Mouse (Mus musculus): ENCODE results near the gene Prdm16. TPM values are rescaled to one million over a fixed set of nuclear protein-coding genes. Genes with fewer than 3 reads are reported as not detected.
A peak's percentile ranks its signal among the peaks of the same experiment; 100 is the strongest.

Prdm16 gene
- total RNA-seq, 2 experiments from 2014 or later: 1.4 to 3.7 TPM

DNA sequence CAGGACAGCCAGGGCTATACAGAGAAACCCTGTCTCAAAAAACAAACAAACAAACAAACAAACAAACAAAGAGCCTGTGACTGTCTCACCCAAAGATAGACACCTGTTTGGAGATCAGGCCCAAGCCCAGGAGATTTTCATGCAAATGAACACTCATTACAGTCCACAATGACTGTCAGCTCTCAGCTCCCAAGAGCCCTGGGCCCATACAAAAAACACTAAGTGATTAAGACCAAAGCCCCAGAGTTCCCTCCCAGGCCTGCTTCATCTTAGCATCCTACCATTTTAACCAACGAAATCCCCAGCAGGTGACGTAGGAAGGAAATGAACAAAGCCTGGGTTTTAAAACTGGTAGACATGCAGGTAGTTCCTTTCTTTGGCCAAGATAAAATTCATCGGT lies 275.8 kb downstream of the Prdm16 start:
- no peak for ATAC-seq (replicated peaks; ENCODE audit: poor library complexity, severe bottlenecking)

DNA sequence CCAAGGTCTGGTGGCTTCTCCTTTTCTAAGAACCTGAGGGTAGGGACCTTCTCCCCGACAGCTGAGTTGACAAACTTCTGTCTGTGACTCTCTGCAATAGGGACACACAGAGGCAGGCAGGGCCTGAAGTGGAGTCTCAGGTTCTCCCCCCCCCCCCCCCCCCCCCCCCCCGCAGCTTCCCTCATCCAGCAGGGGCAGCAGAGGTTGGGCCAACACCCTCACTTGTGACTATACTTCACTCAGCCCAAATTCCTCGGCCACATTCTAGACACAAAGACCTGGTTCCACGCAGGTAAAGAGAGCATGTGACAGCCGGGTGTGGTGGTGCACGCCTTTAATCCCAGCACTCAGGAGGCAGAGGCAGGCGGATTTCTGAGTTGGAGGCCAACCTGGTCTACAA lies 276.2 kb downstream of the Prdm16 start:
- no peak for ATAC-seq (replicated peaks; ENCODE audit: poor library complexity, severe bottlenecking)

DNA sequence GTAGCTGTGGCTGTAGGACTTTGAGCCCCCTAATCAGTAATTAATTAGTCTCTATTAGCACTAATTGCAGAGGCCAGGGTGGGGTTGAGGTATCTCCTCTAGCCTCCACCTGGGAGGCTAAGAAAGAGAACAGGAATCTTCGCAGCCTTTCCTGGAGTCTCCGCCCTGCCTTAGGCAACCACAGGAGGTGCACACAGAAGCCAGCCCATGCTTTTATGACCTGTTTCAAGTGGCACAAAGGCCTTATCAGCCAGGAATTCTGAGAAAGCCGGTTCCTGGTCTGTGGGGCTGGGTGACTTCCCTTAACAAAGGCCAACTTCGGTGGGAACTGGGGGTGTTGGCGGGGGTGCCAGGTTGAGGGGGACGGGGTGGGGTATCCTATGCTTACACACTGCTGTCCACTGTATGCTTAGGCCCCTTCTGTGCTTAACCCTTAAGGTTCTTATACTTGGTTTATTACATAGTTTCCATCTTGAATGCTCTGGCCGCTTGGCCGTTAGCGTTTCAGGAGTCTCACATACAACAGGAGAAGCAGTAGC lies 276.8 kb downstream of the Prdm16 start:
- ATAC-seq (replicated peaks; ENCODE audit: poor library complexity, severe bottlenecking): no peak

DNA sequence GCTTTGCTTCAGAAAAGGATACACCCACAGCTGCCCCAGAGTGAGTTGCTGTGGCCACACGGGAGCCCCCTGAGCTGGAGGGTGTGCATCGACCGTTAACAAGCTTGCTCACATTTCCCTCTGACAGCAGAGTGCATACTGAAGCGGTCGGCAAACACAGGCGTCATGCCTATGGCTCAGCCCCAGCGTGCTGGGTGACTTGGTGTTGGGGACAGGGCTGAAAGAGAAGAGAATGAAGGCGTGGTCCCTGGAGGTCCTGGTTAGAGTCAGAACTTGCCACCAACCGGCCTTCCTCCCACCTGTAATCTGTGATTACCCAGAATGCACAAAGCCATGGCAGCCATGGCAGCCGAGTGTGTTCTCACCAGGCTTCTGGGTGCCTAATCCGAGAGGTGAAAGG lies 277.9 kb downstream of the Prdm16 start:
- no peak for ATAC-seq (replicated peaks; ENCODE audit: poor library complexity, severe bottlenecking)

DNA sequence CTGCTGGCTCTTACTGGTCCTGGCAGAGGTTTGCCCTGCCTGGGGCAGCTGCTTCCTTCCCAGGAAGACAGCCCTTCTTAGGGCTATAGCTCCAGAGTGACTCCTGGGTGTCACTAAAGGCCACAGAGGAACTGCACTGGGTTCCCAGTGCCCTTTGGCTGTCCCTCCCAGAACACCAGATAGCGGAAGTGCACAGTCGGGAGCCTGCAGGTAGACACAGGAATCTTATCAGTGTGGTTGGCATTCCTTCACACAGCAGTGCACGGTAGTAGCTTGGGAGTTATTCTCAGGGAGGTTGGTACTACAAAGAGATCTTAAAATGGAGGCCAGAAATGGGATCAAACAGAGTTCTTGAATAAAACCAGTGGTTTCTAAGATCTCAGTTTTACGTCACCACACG lies 278.3 kb downstream of the Prdm16 start:
- ATAC-seq (replicated peaks; ENCODE audit: poor library complexity, severe bottlenecking): no peak

DNA sequence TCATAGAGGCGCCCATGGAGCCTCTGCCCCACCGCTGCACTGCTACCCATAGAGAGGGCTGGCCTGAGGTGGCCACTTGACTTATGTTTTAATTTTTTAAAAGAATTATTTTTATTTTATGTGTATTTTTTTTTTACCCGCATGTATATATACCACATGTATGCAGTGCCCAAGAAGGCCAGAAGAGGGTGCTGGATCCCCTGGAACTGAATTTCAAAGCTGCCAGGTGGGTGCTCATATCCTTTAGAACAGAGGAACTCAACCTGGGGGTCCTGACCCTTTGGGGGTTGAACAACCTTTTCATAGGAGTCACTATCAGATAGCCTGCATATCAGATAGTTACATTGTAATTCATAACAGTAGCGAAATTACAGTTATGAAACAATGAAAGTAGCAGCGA lies 281.3 kb downstream of the Prdm16 start:
- ATAC-seq (replicated peaks; ENCODE audit: poor library complexity, severe bottlenecking): no peak

DNA sequence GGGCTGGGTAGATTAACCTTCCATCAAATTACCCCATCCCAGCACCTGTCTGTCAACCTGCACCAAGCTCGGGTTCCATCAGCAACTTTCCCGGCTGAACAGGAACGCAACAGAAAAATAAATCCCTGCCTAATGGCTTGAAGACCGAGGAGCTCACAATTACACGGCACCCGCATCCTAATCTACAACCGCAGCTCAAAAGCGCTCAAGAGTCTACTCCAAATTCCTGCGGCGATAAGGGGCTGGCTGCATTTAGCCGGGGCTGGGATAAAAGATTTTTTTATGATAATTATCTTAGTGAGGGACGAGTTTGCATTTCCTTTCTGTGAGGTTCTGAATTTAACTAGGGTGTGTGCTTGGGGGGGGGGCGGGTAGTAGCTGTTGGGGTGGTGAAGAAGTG lies 284.4 kb downstream of the Prdm16 start:
- no peak for ATAC-seq (replicated peaks; ENCODE audit: poor library complexity, severe bottlenecking)

DNA sequence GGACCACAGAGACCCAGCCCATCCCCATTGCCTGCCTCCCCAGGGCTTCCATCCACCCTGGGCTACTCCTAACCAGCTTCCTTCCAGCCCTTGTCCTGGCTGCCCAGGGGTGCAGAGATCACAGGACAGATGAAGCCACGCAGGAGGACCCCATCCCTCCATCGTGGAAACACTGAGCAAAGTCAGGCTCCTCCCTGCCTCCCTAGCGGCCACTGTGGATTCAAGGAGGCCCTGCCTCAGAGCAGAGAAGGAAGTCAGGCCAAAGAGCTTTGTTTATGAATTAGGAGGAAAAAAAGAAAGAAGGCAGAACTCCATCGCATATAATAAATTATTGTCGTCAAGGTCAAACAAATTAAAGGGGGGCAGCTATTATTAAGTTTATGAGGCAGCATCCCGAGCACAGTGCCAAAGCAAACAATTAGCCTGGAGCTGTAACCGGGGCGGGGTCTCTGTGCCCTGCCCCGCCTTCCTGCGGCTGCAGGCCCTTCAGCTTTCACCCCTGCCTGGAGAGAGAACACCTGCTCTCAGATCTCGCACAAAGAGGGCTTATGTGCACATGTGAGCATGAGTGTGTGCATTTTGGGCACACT lies 288.4 kb downstream of the Prdm16 start:
- no peak for ATAC-seq (replicated peaks; ENCODE audit: poor library complexity, severe bottlenecking)

DNA sequence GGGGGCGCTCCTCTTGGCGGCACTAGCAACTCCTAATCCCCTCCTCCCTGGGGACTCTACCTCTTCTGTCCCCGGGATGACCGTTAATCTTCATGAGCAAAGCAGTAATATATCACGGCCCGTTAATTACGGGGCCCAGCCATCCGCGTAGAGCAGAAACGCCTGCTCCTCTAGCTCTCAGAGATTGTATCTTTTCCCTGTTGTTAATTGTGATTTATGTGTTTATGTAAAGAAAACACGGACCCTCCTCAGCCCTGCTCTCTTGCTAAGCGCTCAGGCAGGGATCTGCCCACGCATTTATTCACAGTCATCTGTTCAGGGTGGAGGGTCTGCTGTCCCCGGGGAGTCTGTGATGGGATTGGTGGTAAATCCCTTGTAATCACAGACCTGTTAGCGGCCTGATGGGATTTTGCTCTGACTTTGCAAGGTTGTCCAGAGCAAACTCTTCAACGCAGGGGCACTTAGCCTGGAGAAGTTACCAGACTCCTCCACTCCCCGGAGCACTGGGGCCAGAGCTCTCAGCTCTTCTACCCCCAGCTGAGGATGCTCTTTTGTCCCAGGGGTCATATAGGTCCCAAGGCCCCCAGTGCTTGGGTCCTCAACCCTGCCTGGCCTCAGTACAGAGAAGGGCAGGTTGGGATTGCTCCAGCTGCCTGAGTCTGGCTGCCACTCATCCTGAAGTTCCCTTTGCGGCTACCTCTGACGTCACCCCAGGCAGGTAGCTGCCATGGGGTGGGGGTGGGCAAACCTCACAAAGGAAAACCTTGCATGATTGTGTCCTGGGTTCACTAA lies 289.7 kb downstream of the Prdm16 start:
- no peak for ATAC-seq (replicated peaks; ENCODE audit: poor library complexity, severe bottlenecking)

DNA sequence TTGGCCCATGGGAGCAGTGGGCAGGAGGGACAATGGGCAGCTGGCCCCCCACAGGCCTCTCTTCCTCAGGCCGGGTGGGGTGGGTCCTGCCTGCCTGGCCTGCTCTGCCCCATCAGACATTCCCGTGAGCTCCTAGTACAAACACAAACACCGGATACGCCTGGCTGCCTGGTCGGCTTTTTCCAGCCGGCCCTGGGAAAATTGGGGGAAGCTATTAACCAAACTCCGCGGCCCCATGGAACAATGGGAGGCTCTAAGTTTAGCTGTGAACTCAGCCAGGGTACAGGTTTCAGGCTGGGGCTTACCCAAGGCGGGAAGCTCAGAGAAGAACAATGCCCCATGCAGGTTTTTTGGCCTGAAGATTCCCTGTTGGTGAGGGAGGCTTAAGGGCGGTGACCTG lies 300.0 kb downstream of the Prdm16 start:
- no peak for ATAC-seq (replicated peaks; ENCODE audit: poor library complexity, severe bottlenecking)

DNA sequence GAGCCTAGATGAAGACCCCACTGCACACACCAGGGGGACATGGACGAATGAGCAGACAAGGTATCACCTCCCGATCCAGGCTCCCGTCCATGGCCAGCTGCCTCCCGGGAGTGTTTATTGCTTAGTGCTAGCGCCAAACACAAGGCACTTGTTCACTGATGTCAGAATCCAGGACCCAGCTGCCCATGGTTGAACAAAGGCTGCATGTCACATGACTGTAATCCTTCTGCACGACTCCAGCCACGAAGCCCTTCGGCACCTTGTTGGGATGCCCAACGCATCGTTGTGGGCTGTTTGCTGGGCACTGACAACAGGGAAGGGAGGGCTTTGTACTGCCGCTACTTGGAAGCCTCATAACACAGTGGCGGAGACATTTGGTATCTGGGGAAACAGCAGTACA lies 300.9 kb downstream of the Prdm16 start, which contains the start of gene B230104I21Rik:
Gene B230104I21Rik, plus strand, starts transcription at position 367 of the 400 bp plus-strand sequence.
- no peak for ATAC-seq (replicated peaks; ENCODE audit: poor library complexity, severe bottlenecking)

DNA sequence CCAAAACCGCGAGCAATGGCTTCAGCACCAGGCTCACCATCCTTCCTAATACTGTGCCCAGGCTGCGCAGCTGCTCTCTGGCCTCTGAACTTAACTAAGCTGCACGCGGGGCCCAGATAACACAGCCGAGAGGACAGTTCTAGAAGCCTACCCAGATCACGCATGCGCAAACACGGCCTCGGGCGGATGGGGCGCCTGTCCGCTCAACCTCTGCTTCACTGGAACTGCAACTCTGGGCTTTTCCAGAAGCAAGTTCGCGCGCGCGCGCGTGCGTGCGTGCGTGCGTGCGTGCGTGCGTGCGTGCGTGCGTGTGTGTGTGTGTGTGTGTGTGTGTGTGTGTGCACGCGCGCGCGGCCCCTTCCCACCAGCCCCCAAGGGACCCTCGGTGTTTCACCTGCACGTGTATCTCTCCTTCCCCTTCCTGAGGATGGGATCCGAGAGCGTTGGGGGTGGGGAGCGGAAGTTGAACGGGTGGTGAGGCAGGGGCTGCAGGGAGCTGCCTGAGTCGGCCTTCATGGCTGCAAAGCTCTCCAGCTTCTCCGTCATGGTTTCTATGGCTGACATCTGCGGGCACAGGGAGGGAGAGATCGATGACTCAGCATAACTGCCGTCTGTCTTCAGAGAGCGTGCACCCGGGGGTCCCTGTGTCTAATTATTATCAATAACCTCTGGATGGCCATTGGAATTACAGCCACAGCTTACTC lies 301.8 kb downstream of the Prdm16 start:
- peak; percentile 43; the same call in 1 of the 2 replicates for ATAC-seq (replicated peaks; ENCODE audit: poor library complexity, severe bottlenecking)

DNA sequence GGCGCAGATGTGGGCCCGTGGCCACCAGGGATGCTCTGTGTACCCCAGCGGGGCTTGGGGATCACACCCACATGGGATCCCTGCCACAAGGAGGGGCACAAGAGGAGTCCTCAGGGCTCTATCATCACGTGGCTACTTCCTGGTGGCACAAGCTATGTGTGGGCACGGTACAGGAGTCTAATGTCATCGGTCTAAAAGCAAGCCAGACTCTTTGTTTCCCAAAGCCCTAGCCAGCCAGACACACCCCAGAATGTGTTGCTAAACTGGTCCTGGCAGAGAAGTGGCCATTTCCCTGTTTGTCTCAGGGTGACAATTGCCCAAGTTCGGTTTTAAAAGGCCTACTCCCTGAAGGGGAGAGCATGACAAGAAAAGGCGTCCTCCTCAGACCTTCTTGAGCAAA lies 303.4 kb downstream of the Prdm16 start:
- ATAC-seq (replicated peaks; ENCODE audit: poor library complexity, severe bottlenecking): no peak

DNA sequence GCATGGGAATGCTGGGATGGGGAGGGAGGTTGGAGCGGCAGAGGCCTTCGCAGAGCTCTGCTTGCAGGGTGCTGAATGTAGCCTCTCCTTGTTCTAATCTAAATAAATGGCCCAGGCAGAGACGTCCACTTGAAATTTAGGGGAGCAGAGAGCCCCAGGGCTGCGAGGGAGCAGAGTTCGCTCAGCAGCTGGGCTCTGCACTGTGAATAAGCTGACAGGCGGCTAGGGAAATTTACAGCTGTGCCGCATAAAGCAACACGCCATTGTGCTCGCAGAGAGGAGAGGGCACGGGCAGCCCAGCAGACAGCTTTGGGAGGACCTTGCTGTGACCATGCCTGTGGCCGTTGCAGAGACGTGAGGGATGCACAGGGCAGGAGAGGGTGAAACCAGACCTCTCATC lies 305.4 kb downstream of the Prdm16 start:
- ATAC-seq (replicated peaks; ENCODE audit: poor library complexity, severe bottlenecking): no peak

DNA sequence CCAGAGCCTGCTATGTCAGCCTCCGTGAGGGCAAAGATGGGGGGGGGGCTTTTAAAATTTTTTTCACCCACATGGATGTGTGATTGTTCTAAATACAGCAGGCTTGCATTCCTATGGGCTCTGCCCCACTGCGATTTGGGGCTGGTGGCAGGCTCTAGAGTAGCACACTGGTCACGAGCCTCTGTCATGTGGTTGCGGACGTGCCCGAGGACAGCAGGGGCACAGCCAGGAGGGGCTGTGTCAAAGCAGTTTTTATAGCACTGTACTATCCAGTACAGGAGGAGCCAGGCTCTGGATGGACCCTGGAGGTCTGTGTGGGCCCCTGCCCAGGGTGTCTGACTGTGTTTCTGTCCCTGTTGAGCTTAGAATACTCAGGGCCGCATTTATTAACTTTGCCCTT lies 306.7 kb downstream of the Prdm16 start:
- no peak for ATAC-seq (replicated peaks; ENCODE audit: poor library complexity, severe bottlenecking)

DNA sequence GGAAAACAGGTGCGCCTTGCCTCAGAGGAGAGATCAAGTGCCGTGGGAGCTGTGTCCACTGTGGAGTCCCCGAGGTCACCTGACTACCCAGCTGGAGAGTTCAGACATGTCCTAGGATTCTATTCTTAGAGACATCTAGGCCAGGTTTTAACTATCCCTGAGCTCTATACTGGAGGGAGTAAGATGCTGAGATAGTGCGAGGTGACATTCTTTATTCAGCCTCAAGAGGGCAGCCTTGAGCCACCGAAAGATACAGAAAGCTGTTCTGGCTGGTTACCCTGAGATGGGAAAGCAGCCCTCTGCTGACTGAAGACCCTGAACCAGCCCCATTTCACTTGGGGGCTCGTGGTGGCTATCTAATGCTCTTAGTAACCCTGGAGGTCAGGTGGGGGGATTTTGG lies 307.8 kb downstream of the Prdm16 start:
- ATAC-seq (replicated peaks; ENCODE audit: poor library complexity, severe bottlenecking): peak; percentile 68

DNA sequence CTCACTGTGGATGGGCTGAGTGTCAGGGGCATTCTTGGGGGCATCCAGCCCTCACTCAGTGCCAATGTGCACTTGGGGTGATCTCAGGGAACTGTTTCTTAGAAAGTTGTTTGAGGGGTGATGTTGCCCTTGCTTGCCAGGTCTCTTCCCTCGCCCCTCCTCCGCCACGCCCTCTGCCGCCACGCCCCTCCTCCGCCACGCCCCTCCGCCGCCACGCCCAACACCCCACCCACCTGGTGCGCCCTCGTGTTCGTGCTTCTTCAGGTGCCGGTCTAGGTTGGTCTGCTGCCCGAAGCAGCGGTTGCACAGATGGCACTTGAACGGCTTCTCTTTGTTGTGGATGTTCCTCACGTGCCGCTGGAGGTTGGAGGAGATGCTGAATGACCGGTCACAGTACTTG lies 308.2 kb downstream of the Prdm16 start:
- no peak for ATAC-seq (replicated peaks; ENCODE audit: poor library complexity, severe bottlenecking)

DNA sequence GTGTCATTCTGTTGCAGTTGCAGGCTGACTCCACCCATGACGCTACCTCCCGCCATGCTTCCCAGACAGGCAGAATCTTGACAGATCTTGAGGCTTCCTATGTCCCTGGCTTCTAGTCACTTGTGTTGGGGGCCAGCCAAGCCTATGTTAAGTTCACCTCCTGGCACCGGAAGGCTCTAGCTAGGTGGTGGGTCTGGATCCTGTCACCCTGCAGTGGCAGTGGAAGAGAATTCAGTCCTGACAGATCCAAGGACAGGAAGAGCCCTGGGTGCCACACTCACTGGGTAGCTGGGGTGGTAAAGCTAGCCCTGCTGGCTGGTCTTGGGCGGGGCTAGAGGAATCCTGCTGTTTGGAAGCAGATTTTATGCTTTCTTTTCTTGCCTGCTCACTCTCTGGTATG lies 311.3 kb downstream of the Prdm16 start:
- no peak for ATAC-seq (replicated peaks; ENCODE audit: poor library complexity, severe bottlenecking)

DNA sequence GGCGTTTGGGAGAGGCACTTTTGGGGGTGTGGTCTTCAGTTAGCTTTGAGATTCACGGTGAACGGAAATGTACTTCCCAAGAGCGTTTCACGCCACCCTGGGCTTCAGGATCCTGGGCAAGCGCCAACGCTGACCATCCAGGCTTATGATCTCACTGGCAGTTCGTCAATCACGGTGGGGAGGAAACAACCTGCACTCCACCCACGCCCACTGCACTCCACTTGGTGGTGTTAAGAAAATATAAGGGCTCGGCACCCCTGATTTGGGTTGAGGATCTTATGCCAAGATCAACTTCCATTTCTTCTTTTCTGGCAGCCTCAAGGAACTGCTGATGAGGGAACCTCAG lies 323.1 kb downstream of the Prdm16 start:
- ATAC-seq (replicated peaks; ENCODE audit: poor library complexity, severe bottlenecking): no peak

DNA sequence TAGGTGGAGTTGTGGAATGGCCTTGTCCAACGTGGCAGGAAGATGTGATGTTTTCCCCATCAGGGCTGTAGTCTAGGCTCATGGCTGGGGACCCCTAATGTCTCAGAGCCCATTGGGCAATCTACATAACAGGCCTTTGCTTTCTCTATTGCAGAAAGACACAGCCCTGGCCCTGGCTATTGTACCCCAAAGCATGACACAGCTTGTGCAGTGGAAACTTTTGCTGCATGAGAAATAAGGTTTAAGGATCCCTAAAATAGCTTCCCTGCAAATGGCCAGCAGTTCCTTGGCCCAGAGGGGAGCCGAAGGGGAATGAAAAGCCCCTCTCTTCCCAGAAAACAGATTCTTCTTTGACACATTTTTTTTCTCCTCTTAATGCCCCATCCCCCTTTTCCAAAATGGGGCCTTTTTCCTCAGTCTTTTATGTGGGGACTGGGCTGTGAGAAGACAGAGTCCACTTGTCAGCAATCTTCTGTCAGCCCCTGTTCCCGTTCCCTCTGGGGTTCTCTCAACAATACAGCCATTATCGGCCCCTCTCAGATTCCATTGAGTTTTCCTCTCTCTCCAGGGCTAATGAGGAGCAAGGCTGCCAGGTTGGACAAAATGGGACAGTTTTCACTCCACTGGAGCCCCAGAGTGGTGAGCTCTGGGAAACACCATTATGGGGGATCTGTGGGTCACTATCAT lies 323.6 kb downstream of the Prdm16 start:
- ATAC-seq (replicated peaks; ENCODE audit: poor library complexity, severe bottlenecking): no peak

Measured in granulocyte monocyte progenitor cell, adult 5-6 weeks (primary cell).